In genomic region chr16:32138954-32139353, GRCm38 (mm10) we compare ENCODE assay signal across 24 mouse cellular contexts. TPM values are rescaled to one million over a fixed set of nuclear protein-coding genes. Genes with fewer than 3 reads are reported as not detected.
DNase-seq lines count a peak whose midpoint lies in the region; ATAC-seq lines count a peak whose summit lies in the region.
"Had no signal": no experiment of that assay in that cellular context is flagged by ENCODE, and none has a peak within 500 bp of the region (broad histone marks: within the 10 kb centered on the region; RNA-seq: fewer than 3 reads in every experiment).

No protein-coding gene starts in this region.

- H3K27me3 ChIP-seq in midbrain, embryonic 11.5 days (ENCODE audit: control insufficient read depth, insufficient read depth, low read length), result no peaks in the 10 kb centered on the region
- H3K27me3 ChIP-seq in midbrain, embryonic 10.5 days (ENCODE audit: low read depth, poor library complexity, severe bottlenecking), result no peaks in the 10 kb centered on the region
- H3K27me3 ChIP-seq: embryonic facial prominence, embryonic 13.5 days; forebrain, embryonic 13.5 days; hindbrain, embryonic 13.5 days had no signal

- DNase-seq in layer of hippocampus, adult 11-12 months (ENCODE audit: low spot score), result peak; percentile 67
- no peak for DNase-seq in layer of hippocampus, postnatal 10 days (ENCODE audit: low spot score in 2 of 2)
- peak; percentile 28 for DNase-seq in midbrain, embryonic 11.5 days (ENCODE audit: low spot score, missing footprints)
- DNase-seq in midbrain, embryonic 10.5 days (ENCODE audit: low spot score), result no peak
- DNase-seq in layer of hippocampus, adult 8-10 months (ENCODE audit: low spot score in 2 of 2), result peak; percentile 62 to 69
- no peak for DNase-seq in lung, postnatal 25 days (ENCODE audit: low spot score)
- no peak for DNase-seq in adrenal gland, adult 8-10 months
- DNase-seq: adrenal gland, postnatal 10 days; cerebellum, adult 11-12 months; cerebellum, adult 9-10 months; cerebellum, postnatal 36 days; forebrain, postnatal 0 days; gastrocnemius, postnatal 14 days; heart, adult 2 months; heart, postnatal 14 days had no signal

- ATAC-seq in midbrain, embryonic 11.5 days (ENCODE audit: low FRiP score), result no peak
- ATAC-seq: forebrain, embryonic 13.5 days; forebrain, postnatal 0 days; hindbrain, postnatal 0 days had no signal

- H3K4me3 ChIP-seq in midbrain, embryonic 11.5 days (ENCODE audit: low read depth, low read length), result no peak overlapping the region
- no peak overlapping the region for H3K4me3 ChIP-seq in midbrain, embryonic 10.5 days
- H3K4me3 ChIP-seq: embryonic facial prominence, embryonic 13.5 days; forebrain, embryonic 13.5 days; heart, adult 2 months; heart, embryonic 15.5 days; hindbrain, embryonic 13.5 days had no signal

- no peak overlapping the region for H3K27ac ChIP-seq in midbrain, embryonic 11.5 days (ENCODE audit: low read depth, low read length)
- H3K27ac ChIP-seq in midbrain, embryonic 10.5 days (replicated peaks), result no peak overlapping the region
- H3K27ac ChIP-seq: embryonic facial prominence, embryonic 13.5 days; forebrain, embryonic 13.5 days; heart, adult 2 months; heart, embryonic 15.5 days; hindbrain, embryonic 13.5 days; hindbrain, postnatal 0 days had no signal

- no peaks in the 10 kb centered on the region for H3K4me1 ChIP-seq in midbrain, embryonic 11.5 days (ENCODE audit: control insufficient read depth, insufficient read depth, low read length)
- no peaks in the 10 kb centered on the region for H3K4me1 ChIP-seq in midbrain, embryonic 10.5 days
- H3K4me1 ChIP-seq: embryonic facial prominence, embryonic 13.5 days; forebrain, embryonic 13.5 days; heart, embryonic 15.5 days; hindbrain, embryonic 13.5 days had no signal

- H3K4me2 ChIP-seq in midbrain, embryonic 11.5 days, result no peak overlapping the region
- H3K4me2 ChIP-seq: embryonic facial prominence, embryonic 13.5 days; forebrain, embryonic 13.5 days; heart, embryonic 11.5 days; heart, embryonic 15.5 days; hindbrain, embryonic 13.5 days had no signal

- 100% methylated on average over 1 of the region's 1 CpGs for WGBS in midbrain, embryonic 11.5 days
- WGBS in midbrain, embryonic 10.5 days, result 100% methylated on average over 1 of the region's 1 CpGs

- H3K9me3 ChIP-seq in midbrain, embryonic 11.5 days (ENCODE audit: control insufficient read depth, low read length), result no peaks in the 10 kb centered on the region
- H3K9me3 ChIP-seq in midbrain, embryonic 10.5 days (replicated peaks), result peaks cover 11% of the 10 kb centered on the region; the same call in 1 of the 2 replicates
- H3K9me3 ChIP-seq: forebrain, embryonic 13.5 days had no signal

- H3K9ac ChIP-seq in midbrain, embryonic 11.5 days (ENCODE audit: low read length), result no peak overlapping the region
- H3K9ac ChIP-seq: embryonic facial prominence, embryonic 13.5 days; forebrain, embryonic 13.5 days; forebrain, postnatal 0 days; heart, embryonic 15.5 days; hindbrain, embryonic 13.5 days had no signal

- H3K36me3 ChIP-seq in midbrain, embryonic 11.5 days (ENCODE audit: control insufficient read depth, insufficient read depth, low read length), result no peaks in the 10 kb centered on the region
- peaks cover 11% of the 10 kb centered on the region for H3K36me3 ChIP-seq in midbrain, embryonic 10.5 days

RNA-seq across cellular contexts. Expression of gene Nrros, which starts 26.4 kb away (rescaled TPM):
- total RNA-seq in layer of hippocampus, postnatal 10 days (2021), result 1 to 10 TPM; 7.6 to 8.8 TPM
- 7.4 and 10.3 TPM in 2 replicates for polyA plus RNA-seq in midbrain, embryonic 11.5 days (2014; fragmentation: Nextera tagmentation; extraction: Ambion mirVana)
- polyA plus RNA-seq in midbrain, embryonic 10.5 days (2016; fragmentation: Nextera tagmentation; extraction: Ambion mirVana), result 8.9 and 9.1 TPM in 2 replicates
- 10 to 100 TPM in 3 of 4 experiments, 1 to 10 TPM in 1; 9.6 to 16.2 (median 11.9) TPM for total RNA-seq in layer of hippocampus, adult 8-10 months (2022)
- total RNA-seq in adrenal gland, adult 8-10 months (2022), result 1 to 10 TPM; 5.5 to 9.9 (median 8.4) TPM

RNA-seq across cellular contexts. Expression of gene Cep19, which starts 39.4 kb away (rescaled TPM):
- 10 to 100 TPM; 58.9 to 62.3 TPM for total RNA-seq in layer of hippocampus, postnatal 10 days (2021)
- 51.7 and 56.5 TPM in 2 replicates for polyA plus RNA-seq in midbrain, embryonic 11.5 days (2014; fragmentation: Nextera tagmentation; extraction: Ambion mirVana)
- 36.2 and 38.3 TPM in 2 replicates for polyA plus RNA-seq in midbrain, embryonic 10.5 days (2016; fragmentation: Nextera tagmentation; extraction: Ambion mirVana)
- 10 to 100 TPM; 54.7 to 66.3 (median 61.6) TPM for total RNA-seq in layer of hippocampus, adult 8-10 months (2022)
- 10 to 100 TPM; 10.3 to 19.0 (median 14.6) TPM for total RNA-seq in adrenal gland, adult 8-10 months (2022)

RNA-seq across cellular contexts. Expression of gene Pigx, which starts 39.4 kb away (rescaled TPM):
- 10 to 100 TPM; 31.6 to 36.3 TPM for total RNA-seq in layer of hippocampus, postnatal 10 days (2021)
- polyA plus RNA-seq in midbrain, embryonic 11.5 days (2014; fragmentation: Nextera tagmentation; extraction: Ambion mirVana), result 150 and 153 TPM in 2 replicates
- polyA plus RNA-seq in midbrain, embryonic 10.5 days (2016; fragmentation: Nextera tagmentation; extraction: Ambion mirVana), result 148 and 153 TPM in 2 replicates
- 10 to 100 TPM; 23.2 to 36.1 (median 27.7) TPM for total RNA-seq in layer of hippocampus, adult 8-10 months (2022)
- total RNA-seq in adrenal gland, adult 8-10 months (2022), result 10 to 100 TPM; 25.3 to 39.8 (median 33.4) TPM

RNA-seq across cellular contexts. Expression of gene Bex6, which starts 40.7 kb away (rescaled TPM):
- not detected for total RNA-seq in layer of hippocampus, postnatal 10 days (2021)
- 0.23 TPM in 1 of 2 replicates, not detected in the other for polyA plus RNA-seq in midbrain, embryonic 11.5 days (2014; fragmentation: Nextera tagmentation; extraction: Ambion mirVana)
- 0.25 TPM in 1 of 2 replicates, not detected in the other for polyA plus RNA-seq in midbrain, embryonic 10.5 days (2016; fragmentation: Nextera tagmentation; extraction: Ambion mirVana)
- not detected for total RNA-seq in layer of hippocampus, adult 8-10 months (2022)
- not detected for total RNA-seq in adrenal gland, adult 8-10 months (2022)
- total RNA-seq: adrenal gland, postnatal 10 days; adrenal gland, postnatal 4 days; forebrain, postnatal 0 days; gastrocnemius, adult 18-20 months; gastrocnemius, postnatal 14 days; heart, adult 2 months; heart, postnatal 14 days; hindbrain, postnatal 0 days had no signal
- polyA plus RNA-seq: embryonic facial prominence, embryonic 13.5 days; forebrain, embryonic 13.5 days; forebrain, postnatal 0 days; gonadal fat pad, adult 2 months; heart, adult 2 months; heart, embryonic 15.5 days; hindbrain, embryonic 13.5 days; hindbrain, postnatal 0 days had no signal

RNA-seq across cellular contexts. Expression of gene Pak2, which starts 59.8 kb away (rescaled TPM):
- total RNA-seq in layer of hippocampus, postnatal 10 days (2021), result 10 to 100 TPM; 34.6 to 38.0 TPM
- polyA plus RNA-seq in midbrain, embryonic 11.5 days (2014; fragmentation: Nextera tagmentation; extraction: Ambion mirVana), result 49.6 and 59.6 TPM in 2 replicates
- 40.8 and 45.1 TPM in 2 replicates for polyA plus RNA-seq in midbrain, embryonic 10.5 days (2016; fragmentation: Nextera tagmentation; extraction: Ambion mirVana)
- 10 to 100 TPM; 29.4 to 32.2 (median 30.6) TPM for total RNA-seq in layer of hippocampus, adult 8-10 months (2022)
- 10 to 100 TPM; 54.5 to 62.5 (median 60.6) TPM for total RNA-seq in adrenal gland, adult 8-10 months (2022)

Comparison
In these comparisons a context has a peak if more than half of its experiments do, and no peak if none do; other contexts are left out.
1. DNase-seq: peak in layer of hippocampus, adult 11-12 months (single experiment), midbrain, embryonic 11.5 days (single experiment) and layer of hippocampus, adult 8-10 months (2 of 2); none in layer of hippocampus, postnatal 10 days (0 of 2), midbrain, embryonic 10.5 days (single experiment), lung, postnatal 25 days (single experiment) and adrenal gland, adult 8-10 months (single experiment).